Mouse (Mus musculus) urinary bladder, postnatal 36 days (tissue): ENCODE results near the gene Zfp600.
"Not testable (repeated sequence)": the region's sequence is repeated elsewhere in the genome, so short reads cannot be mapped to it uniquely, and the experiment has no call there.

Experiments
- DNase-seq, 2 experiments: peaks; one replicate each; pipeline ENCODE4 v3.0.0; 2022; ENCODE audit warnings: low spot score in 2 of 2, mixed read lengths in 1 of 2

Gene Zfp600

DNA sequence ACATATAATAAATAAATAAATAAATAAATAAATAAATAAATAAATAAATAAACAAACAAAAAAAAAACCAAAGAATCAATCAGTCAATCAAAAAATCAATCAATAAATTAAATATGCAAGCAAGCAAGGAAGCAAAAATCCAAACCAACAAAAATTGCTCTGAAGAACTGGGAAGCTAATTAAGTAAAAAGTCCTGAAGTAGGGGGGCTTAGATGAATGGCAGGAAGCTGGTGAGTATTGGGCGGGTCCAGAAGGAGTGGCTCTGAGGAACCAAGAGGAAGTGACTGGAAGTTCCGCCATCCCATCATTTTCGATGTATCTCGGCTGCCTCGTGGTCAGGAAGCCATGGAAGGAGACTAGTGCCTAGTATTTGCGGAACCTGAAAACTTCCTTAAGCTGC is at the start of gene Zfp600:
Gene Zfp600, plus strand, starts transcription at position 301 of the 400 bp plus-strand sequence.
- DNase-seq = not testable (repeated sequence)

DNA sequence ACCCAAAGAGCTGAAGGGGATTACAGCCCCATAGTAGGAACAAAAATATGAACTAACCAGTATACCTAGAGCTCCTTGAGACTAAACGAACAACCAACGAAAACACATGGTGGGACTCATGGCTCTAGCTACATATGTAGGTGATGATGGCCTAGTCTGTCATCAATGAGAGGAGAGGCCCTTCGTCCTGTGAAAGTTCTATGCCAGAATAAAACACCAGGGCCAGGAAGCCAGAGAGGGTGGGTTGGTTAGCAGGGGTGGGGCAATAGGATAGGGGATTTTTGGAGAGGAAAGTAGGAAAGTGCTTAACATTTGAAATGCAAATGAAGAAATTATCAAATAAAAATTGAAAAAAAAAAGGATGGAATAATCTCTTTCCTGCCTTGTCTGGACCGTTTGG is 6.3 kb downstream of the Zfp600 start:
- not testable (repeated sequence) for DNase-seq

DNA sequence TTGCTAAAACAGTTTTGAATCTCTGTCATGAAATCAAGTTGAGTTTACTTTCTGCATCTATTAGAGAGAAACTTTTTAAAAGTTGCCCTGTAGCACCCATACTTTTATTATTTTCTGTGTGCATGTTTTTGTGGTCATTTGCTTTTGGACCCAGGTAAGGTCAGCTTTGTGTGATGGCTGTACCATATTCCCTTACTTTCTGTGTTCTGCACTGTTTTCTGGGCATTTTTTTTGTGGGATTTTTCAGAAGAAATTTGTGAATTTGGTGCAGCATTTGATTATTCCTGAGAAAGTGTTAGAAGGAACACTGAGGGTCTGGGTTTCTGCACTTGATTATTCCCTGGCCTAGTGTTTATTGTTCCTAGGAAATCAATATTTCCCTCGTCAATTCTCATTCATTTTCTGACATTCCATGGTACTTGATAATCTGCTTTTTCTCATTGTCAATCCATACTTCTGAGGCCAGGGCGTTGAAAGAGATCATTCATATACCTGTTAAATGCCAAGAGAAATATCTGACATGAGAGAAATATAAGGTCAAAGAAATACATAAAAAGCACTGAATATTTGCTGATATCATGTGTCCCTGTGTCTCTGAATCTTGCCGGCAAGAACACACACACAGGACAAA is 10.7 kb downstream of the Zfp600 start:
- DNase-seq = not testable (repeated sequence)

DNA sequence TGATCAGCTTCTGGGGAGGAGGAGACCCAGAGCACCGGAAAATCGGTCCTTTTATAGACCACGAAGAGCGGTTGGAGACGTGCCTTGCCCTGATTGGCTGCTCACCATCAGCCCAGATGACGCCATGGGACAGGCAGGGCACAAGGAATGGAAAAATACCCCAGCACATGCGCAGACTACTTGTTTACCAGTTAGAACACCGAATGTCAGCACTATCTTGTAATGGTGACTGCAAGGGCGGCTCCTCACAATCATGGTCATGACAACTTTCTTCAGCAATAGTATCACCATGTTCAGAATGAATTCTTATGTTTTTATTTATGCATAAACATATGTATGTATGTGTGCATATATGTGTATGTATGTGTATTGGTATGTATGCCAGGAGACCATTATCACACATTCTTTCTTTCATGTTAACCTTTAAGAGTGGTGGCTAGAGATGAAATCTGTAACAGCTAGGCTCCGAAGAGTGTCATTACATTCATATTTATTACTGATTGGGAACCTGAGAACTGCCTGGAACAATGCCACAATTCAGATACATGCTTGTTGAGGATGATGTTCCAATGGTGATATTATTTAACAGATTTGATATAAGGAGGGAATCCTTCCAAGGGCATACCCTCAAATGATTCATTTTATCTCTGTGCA is 11.4 kb downstream of the Zfp600 start:
- peak in 1 of 2 experiments; percentile 6 for DNase-seq

DNA sequence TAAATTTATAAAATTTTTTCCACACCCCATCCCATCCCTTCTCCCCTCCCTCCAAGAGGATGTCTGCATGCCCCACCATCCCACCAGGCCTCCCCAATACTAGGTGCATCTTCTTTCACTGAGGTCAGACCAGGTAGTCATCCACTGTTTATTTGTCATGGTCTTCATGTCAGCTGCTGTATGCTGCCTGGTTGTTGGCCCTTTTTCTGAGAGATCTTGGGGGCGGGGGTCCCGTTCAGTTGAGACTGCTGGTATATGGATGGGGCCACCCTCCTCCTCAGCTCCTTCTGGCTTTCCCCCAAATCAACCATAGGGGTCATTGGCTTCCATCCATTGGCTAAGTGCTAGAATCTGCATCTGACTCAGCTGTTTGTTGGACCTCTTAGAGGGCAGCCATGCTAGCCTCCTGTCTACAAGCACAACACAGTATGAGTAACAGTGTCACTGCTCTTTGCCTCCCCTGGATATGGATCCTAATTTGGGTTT is 12.1 kb downstream of the Zfp600 start:
- not testable (repeated sequence) for DNase-seq

DNA sequence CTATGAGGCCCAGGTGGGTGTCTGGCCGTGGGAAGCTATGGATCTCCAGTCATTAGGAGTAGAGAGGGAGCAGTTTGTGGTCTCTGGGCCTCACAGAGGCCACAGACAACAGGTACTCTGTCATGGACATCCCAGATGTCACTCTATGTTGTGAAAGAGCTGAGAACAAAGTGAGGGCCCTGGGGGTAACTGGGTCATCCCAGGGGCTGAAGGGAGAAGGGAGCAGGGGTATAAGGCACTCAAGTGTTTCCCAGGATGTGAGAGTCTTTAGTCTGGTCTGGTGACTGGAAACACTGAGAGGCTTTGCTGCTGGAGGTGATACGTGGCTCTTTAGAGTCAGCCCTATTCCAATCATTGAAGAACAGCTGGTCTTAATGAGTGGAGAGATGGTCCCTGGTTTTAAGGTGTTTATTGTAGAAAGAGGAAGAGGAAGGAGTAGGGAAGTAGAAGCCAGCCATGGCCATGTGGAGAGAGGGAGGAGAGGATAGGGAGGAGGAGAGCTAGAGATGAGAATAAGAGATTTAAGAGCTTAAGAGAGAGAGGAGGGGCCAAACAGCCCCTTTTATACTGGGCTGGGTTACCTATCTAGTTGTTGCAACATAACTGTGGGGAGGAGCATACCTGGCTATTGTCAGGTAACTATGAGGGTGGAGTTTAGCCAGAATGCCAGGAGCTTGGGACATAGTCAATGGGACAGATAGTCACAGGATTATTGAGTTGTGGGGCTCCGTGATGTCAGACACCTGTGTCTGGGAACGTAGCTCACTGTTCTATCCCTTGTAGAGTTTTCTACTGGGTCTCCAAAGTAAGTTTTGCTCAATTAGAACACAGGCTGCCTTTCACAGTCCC is 17.0 kb downstream of the Zfp600 start:
- peak in 1 of 2 experiments; percentile 15 for DNase-seq

DNA sequence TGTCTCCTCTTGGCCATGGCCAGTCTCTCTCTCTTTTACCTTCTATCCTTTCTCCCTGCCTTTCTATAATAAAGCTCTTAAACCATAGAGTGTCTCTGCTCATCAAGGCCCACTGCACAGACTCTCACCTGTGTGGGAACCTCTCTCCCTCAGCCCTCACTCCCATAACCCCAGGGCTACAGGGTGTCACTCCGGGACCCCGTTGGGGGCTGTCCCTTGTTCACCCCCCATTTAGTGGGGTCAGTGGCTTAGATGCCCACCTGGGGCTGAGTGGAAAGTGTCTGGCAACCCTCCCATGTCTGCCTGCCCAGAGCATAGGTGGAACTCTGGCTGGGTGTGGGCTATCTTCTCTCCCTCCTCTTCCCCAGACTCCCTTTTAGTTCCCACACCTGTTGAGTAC is 47.7 kb downstream of the Zfp600 start:
- DNase-seq = not testable (repeated sequence)

DNA sequence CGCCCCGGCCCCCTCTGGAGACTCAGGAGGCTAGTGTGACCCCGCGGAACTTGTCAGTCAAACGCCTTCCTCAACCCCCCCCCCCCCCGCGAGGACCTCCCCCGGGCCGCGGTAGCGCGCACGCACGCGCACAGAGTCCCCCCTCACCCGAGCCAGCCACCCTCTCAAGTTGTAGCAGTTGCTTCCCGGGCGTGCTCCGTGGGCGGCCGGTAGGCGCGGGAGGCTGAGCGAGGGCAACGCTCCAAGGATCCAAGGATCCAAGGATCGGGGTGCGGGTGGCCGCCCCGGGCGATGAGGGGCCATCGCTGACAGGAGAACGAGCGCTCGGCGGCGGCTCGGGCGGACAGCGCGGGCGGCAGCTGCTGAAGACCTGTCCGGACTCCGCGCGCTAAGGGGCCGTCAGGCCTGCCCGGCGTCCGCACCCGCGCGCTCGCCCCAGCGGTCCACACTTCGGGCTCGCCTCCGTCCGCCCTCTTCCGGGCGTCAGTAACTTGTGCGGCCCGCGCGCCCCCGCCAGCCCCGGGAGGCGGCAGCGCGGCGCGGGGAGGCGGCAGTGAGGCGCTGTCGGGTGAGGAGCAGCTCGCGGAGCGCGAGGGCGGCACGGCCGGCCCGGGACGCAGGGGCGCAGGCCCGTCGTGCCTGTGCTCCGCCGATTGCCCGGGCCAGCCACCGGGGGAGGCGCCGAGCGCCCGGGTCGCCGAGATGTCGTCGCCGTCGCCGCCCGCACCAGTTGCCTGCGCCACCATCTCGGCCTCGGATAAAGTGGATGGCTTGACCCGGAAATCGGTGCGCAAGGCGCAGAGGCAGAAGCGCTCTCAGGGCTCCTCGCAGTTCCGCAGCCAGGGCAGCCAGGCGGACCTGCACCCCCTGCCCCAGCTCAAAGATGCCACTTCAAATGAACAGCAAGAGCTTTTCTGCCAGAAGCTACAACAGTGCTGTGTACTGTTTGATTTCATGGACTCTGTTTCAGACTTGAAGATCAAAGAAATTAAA is 82.9 kb downstream of the Zfp600 start:
- not testable (repeated sequence) for DNase-seq

DNA sequence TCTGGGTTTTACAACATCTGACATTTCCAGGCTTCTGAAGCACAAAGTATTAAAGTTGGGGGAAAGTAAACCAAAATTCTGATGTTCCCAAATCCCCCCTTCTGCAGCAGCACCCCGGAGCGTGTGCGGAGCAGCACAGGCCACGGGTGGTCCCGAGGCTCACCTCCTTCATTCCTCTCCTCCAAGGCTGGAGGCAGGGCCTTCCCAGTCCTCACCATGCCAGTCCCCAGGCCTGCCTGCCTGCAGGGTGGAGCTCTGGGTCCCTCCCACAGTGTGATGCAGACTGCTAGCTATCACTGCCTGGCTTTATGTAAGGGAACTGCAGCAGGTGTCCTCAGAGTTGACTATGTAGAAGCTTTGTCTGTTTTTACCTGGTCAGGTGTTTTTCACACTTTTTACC is 85.5 kb downstream of the Zfp600 start:
- DNase-seq = peak in 1 of 2 experiments; percentile 0
